Mouse (Mus musculus): ENCODE measurements around the gene Bdp1.

DNA sequence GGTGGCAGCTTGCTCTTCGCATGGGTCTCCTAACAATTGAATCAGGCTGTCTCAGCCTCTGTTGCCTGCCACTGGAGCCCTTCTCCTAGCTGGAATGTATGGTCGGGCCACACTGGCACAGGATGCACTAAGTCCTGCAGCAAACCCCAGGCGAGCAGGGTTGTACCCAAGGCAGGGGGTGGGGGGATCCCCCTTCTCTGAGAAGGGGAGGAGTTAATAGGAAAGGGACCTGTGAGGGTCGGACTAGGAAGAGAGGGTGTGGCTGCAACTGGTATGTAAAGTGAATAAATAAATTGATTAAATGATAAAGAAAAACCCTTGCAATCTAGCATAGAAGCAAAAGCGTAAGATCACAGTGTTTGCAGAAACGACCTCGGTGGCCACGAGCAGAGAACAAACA lies 32.4 kb downstream of the Bdp1 start:
- no peak for TF ChIP-seq POLR2A (IDR thresholded peaks at IDR 0.05; ENCODE audit: borderline replicate concordance, control insufficient read depth, low read depth, low read length)
- no peak for TF ChIP-seq CTCF (IDR thresholded peaks at IDR 0.05; ENCODE audit: control insufficient read depth, insufficient read depth, low read length)
